Mouse (Mus musculus) intestine, embryonic 15.5 days (tissue): ENCODE data around the gene Mybpc2. TPM values are rescaled to one million over a fixed set of nuclear protein-coding genes. Genes with fewer than 3 reads are reported as not detected.
A peak's percentile ranks its signal among the peaks of the same experiment; 100 is the strongest.

ENCODE experiments used
- ATAC-seq: fragments of 200-750 bp; cut with Nextera tagmentation; 2 replicates; pipeline ENCODE4 v1.8.0; 2017; ENCODE audit warnings: moderate TSS enrichment, moderate library complexity
- H3K27ac ChIP-seq: fragments of 300-500 bp; sonication (generic); 2 replicates; pipeline ENCODE4 v1.5.1; 2015; ENCODE audit warnings: mild to moderate bottlenecking, inconsistent platforms
- H3K27me3 ChIP-seq: fragments of 300-500 bp; sonication (generic); replicated peaks from 2 replicates; pipeline ENCODE4 v1.6.1; 2015; ENCODE audit warnings: inconsistent platforms
- H3K36me3 ChIP-seq: fragments of 300-500 bp; sonication (generic); 2 replicates; pipeline ENCODE4 v1.6.1; 2015; ENCODE audit warnings: inconsistent platforms
- H3K4me1 ChIP-seq: fragments of 300-500 bp; sonication (generic); replicated peaks from 2 replicates; pipeline ENCODE4 v1.6.1; 2015; ENCODE audit warnings: inconsistent platforms
- H3K4me2 ChIP-seq: fragments of 300-500 bp; sonication (generic); replicated peaks from 2 replicates; pipeline ENCODE4 v1.6.1; 2015; ENCODE audit warnings: mild to moderate bottlenecking, inconsistent platforms
- H3K4me3 ChIP-seq: fragments of 300-500 bp; sonication (generic); replicated peaks from 2 replicates; pipeline ENCODE4 v1.5.1; 2015; ENCODE audit warnings: inconsistent platforms
- H3K9ac ChIP-seq: fragments of 300-500 bp; sonication (generic); 2 replicates; pipeline ENCODE4 v1.6.1; 2015; ENCODE audit warnings: inconsistent platforms
- H3K9me3 ChIP-seq: fragments of 300-500 bp; sonication (generic); 2 replicates; pipeline ENCODE4 v1.6.1; 2016; ENCODE audit warnings: inconsistent platforms
- WGBS: fragments of 180-500 bp; shearing (Covaris S2); methylation state at CpG from one replicate; pipeline ENCODE4 v1.1.7; 2015; 5-methylcytosine and 5-hydroxymethylcytosine counted together
- polyA plus RNA-seq: library from polyadenylated mRNA; unstranded; fragments of >200 nt; fragmentation: Nextera tagmentation; extraction: Ambion mirVana; gene quantifications from 2 replicates; pipeline ENCODE4 v1.2.1, GENCODE M21; 2015

Gene Mybpc2
- polyA plus RNA-seq: 0.14 and 0.36 TPM in 2 replicates

DNA sequence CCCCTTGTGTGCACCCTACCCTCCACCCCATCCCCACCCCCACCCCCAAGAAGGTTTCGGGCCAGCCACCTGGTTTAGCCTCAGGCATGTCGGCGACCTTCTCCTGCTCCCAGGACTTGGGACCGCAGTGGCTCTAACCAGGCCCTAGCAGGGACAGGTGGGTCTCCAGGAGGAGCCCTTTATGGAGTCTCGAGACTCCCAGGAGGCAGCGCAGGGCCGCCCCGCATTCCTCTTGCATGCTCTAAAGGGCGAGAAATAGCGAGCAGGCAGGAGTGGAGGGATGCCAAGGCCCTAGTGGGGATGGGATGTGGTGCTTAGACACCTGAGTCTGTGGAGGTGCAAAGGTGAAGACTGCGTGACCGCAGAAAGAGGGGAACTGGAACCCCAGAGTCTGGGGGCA, at the start of gene Mybpc2:
Gene Mybpc2 (minus strand): TSS at position 155 of the 400 bp plus-strand sequence.
- peak within 1 kb of the TSS; percentile 50 for H3K4me2 ChIP-seq
- ATAC-seq: no peak
- 34% methylated on average over 12 of the region's 12 CpGs for WGBS
- H3K36me3 ChIP-seq: no peaks in the 10 kb centered on the region
- no peaks in the 10 kb centered on the region for H3K9me3 ChIP-seq
- no peak within 1 kb of the TSS for H3K4me3 ChIP-seq
- H3K4me1 ChIP-seq: peaks cover 20% of the 10 kb centered on the region
- no peak within 1 kb of the TSS for H3K27ac ChIP-seq
- H3K27me3 ChIP-seq: peaks cover 39% of the 10 kb centered on the region
- H3K9ac ChIP-seq: no peak within 1 kb of the TSS

DNA sequence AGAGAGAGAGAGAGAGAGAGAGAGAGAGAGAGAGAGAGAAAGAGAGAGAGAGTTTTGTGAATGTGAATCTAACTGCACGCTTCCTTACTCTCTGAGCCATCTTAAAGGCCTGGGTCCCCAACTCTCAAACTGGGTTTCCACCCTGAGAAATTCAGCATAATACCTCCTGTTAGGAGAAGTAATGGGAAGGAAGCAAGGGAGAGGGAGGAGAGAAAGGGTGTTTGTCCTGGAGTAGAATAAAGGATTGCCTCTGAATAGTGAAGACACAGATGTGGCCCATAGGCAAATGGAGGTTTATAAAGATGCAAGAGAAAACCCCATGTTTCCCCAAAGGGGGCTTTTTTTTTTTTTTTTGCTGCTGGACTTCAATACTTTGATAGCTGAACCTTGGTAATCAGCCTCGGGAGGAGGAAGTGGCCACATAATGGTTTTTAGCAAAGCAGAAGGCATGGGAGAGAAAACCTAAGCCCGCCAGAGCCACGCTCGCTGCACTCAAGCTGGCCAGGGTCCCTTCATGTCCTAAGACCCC, 48.6 kb upstream of the Mybpc2 start:
- no peak overlapping the region for H3K27ac ChIP-seq
- H3K4me3 ChIP-seq: no peak overlapping the region
- H3K9me3 ChIP-seq: no peaks in the 10 kb centered on the region
- H3K9ac ChIP-seq: no peak overlapping the region
- H3K36me3 ChIP-seq: no peaks in the 10 kb centered on the region
- H3K27me3 ChIP-seq: peaks cover 4% of the 10 kb centered on the region; the same call in 1 of the 2 replicates
- no peak for ATAC-seq
- 74% methylated on average over 5 of the region's 5 CpGs for WGBS
- H3K4me1 ChIP-seq: no peaks in the 10 kb centered on the region
- H3K4me2 ChIP-seq: no peak overlapping the region

DNA sequence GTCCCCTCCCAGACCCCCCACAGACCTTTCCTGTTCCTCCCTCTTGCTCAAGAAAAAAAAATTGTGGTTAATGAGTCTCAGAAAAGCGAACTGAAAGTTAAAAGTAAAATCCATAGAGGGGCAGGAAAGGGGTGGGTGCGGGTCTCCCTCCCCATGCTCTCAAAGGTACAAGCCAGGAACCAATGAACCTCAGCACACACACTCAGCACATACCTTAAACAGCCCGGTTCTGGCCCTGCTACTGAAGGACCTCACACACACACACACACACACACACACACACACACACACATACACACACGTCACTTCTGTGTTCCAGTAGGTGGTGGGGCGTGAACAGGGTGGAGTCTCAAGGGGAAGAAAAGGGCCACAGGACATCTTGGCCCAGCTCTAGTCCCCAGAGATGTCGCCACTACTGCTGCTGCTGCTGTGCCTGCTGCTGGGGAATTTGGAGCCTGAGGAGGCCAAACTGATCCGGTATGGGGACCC, 47.8 kb upstream of the Mybpc2 start, which contains the start of gene Napsa:
Gene Napsa (plus strand): TSS at position 168 of the 489 bp plus-strand sequence.
- H3K9me3 ChIP-seq: no peaks in the 10 kb centered on the region
- peaks cover 4% of the 10 kb centered on the region; the same call in 1 of the 2 replicates for H3K27me3 ChIP-seq
- ATAC-seq: no peak
- no peaks in the 10 kb centered on the region for H3K4me1 ChIP-seq
- H3K36me3 ChIP-seq: no peaks in the 10 kb centered on the region
- H3K4me2 ChIP-seq: no peak within 1 kb of the TSS
- WGBS: 38% methylated on average over 7 of the region's 7 CpGs
- H3K27ac ChIP-seq: no peak within 1 kb of the TSS
- H3K9ac ChIP-seq: no peak within 1 kb of the TSS
- no peak within 1 kb of the TSS for H3K4me3 ChIP-seq

DNA sequence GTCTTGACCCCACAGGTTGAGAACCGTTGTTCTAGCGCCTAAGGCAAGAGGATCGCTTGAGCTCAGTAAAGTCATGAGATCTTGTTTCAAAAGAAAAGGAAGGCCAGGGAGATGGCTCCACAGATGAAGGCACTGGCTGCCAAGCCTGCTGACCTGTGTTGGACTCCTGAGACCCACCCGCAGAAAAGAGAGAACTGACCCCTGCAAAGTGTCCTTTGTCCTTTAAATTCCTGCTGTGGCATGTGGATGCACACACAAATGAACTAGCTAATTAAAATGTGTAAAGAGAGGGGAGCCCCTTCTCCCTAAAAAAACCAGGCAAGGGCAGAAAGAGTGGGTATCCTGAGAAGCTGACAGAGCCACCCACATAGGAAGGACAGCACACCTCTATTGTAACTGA, 47.4 kb upstream of the Mybpc2 start:
- ATAC-seq: no peak
- H3K4me1 ChIP-seq: no peaks in the 10 kb centered on the region

DNA sequence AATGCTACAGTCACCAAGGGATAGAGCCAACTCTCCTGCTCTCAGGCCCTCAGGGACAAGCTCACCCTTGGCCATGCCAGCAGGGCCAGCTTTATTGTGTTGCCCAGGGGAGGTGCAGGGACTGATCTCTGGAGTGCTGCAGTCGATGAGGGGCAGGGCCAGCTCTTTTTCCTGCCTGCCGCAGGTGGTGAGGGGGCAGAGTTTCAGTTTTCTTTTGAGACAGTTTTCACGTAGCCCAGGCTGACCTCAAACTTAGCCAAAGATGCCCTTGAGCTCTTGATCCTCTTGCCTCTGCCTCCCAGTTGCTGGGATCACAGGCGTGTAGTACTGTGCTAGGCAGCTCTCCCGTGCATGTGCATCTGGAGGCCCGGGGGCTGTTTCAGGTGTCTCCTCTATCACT, 46.5 kb upstream of the Mybpc2 start:
- Histone ChIP-seq H3K36me3 (no peaks in the 10 kb centered on the region), H3K4me2 (no peak overlapping the region), H3K4me1 (no peaks in the 10 kb centered on the region), H3K9ac (no peak overlapping the region), H3K27me3 (peaks cover 4% of the 10 kb centered on the region; the same call in 1 of the 2 replicates), H3K9me3 (no peaks in the 10 kb centered on the region), H3K27ac (no peak overlapping the region), H3K4me3 (no peak overlapping the region)
- 79% methylated on average over 6 of the region's 6 CpGs for WGBS
- no peak for ATAC-seq

More for the DNA sequence above, 47.4 kb upstream of the Mybpc2 start:
- no peak overlapping the region for H3K4me3 ChIP-seq
- H3K4me2 ChIP-seq: no peak overlapping the region
- no peak overlapping the region for H3K9ac ChIP-seq
- peaks cover 4% of the 10 kb centered on the region; the same call in 1 of the 2 replicates for H3K27me3 ChIP-seq
- H3K27ac ChIP-seq: no peak overlapping the region
- H3K9me3 ChIP-seq: no peaks in the 10 kb centered on the region
- no peaks in the 10 kb centered on the region for H3K36me3 ChIP-seq
- WGBS: 76% methylated on average over 4 of the region's 4 CpGs

DNA sequence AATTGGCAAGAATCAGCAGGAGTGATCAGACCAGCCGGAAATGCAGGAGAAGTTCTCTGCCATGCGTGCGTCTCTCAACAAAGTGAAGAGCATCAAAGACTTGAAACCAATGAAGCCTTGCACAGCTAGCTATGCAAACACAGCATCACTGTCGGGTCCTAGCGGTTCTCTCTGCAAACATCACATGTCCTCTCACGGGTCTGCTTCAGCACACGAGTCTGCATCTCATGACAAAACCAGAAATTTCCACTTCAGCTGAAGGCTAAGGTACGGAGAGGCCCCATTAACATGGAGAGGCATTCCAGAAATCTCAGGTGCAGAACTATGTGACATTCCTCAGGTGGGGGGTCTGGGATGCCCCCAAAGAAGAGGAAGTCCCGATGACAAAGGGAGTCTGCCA, 44.3 kb upstream of the Mybpc2 start:
- Histone ChIP-seq H3K27ac (no peak overlapping the region), H3K9ac (no peak overlapping the region), H3K4me3 (no peak overlapping the region), H3K27me3 (peaks cover 4% of the 10 kb centered on the region; the same call in 1 of the 2 replicates), H3K9me3 (no peaks in the 10 kb centered on the region), H3K4me2 (no peak overlapping the region), H3K36me3 (no peaks in the 10 kb centered on the region), H3K4me1 (no peaks in the 10 kb centered on the region)
- WGBS: 62% methylated on average over 9 of the region's 9 CpGs
- ATAC-seq: no peak

DNA sequence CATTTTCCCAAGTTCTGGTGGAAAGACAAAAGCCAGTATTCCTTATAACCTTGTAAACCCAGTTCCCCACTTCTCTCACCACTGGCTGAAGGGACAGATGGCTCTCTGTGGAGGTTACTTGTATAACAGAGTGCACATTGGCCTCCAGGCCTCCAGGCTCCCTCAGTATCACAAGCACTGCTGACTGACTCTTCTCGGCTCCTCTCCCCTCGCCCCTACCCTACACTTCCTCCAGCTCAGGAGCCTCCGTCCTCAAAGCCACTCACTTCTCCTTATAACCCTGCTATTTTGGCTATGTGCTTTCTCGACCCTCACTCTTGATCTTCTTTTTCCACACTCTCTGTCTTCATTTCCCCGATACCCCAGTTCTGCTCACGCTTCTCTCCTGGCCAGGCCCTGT, 41.0 kb upstream of the Mybpc2 start:
- Histone ChIP-seq H3K27ac (no peak overlapping the region), H3K4me3 (no peak overlapping the region), H3K9ac (no peak overlapping the region), H3K4me2 (no peak overlapping the region), H3K4me1 (no peaks in the 10 kb centered on the region), H3K27me3 (peaks cover 7% of the 10 kb centered on the region; the same call in 1 of the 2 replicates), H3K9me3 (no peaks in the 10 kb centered on the region), H3K36me3 (no peaks in the 10 kb centered on the region)
- no peak for ATAC-seq
- WGBS: 67% methylated on average over 6 of the region's 6 CpGs

DNA sequence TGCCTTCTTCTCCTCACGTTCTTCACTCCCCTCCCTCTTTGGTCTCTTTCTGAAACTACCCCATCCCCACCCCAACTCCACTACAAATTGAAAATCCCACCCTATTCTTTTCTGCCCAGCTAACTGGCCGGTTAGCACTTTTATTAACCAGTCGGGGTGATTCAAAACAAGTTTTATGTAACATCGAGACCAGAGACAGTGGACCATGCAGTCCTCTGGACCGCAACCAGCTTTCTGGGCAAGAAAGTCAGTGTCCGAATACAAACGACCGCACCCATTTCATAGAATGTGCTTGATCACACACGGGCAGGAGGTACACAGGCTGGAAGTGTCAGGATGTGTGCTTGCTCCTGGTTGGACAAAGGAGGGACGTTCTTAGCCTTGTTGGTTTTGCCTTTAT, 40.0 kb upstream of the Mybpc2 start:
- no peaks in the 10 kb centered on the region for H3K4me1 ChIP-seq
- peaks cover 7% of the 10 kb centered on the region; the same call in 1 of the 2 replicates for H3K27me3 ChIP-seq
- H3K4me3 ChIP-seq: no peak overlapping the region
- H3K4me2 ChIP-seq: no peak overlapping the region
- no peak overlapping the region for H3K9ac ChIP-seq
- 84% methylated on average over 10 of the region's 10 CpGs for WGBS
- no peaks in the 10 kb centered on the region for H3K9me3 ChIP-seq
- no peaks in the 10 kb centered on the region for H3K36me3 ChIP-seq
- no peak overlapping the region for H3K27ac ChIP-seq
- no peak for ATAC-seq

DNA sequence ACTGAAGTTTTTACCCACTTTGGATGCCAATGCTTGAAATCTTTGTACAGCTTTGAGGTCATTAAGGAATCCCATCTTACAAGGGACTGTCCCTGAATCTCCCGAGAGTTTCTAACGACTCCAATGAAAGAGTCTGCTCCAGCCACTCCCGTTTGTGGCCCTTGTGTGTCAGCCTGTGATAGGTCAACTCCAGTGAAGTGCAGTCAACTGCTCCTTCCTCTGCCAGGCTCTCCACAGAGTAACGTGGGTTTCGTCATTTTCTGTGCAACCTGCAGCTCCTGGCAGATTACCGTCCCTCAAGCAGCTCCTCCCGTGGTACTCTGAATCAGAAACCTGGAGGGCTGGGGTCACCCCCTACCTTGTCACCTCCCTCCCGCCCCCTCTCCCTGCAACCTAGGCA, 38.8 kb upstream of the Mybpc2 start:
- 0 out of 2 replicates have a peak, but pooled peaks cover 3% of the 10 kb centered on the region for H3K27me3 ChIP-seq
- no peaks in the 10 kb centered on the region for H3K4me1 ChIP-seq
- H3K27ac ChIP-seq: no peak overlapping the region
- H3K4me2 ChIP-seq: no peak overlapping the region
- H3K36me3 ChIP-seq: no peaks in the 10 kb centered on the region
- no peak for ATAC-seq
- no peaks in the 10 kb centered on the region for H3K9me3 ChIP-seq
- 42% methylated on average over 8 of the region's 8 CpGs for WGBS
- no peak overlapping the region for H3K4me3 ChIP-seq
- H3K9ac ChIP-seq: no peak overlapping the region

DNA sequence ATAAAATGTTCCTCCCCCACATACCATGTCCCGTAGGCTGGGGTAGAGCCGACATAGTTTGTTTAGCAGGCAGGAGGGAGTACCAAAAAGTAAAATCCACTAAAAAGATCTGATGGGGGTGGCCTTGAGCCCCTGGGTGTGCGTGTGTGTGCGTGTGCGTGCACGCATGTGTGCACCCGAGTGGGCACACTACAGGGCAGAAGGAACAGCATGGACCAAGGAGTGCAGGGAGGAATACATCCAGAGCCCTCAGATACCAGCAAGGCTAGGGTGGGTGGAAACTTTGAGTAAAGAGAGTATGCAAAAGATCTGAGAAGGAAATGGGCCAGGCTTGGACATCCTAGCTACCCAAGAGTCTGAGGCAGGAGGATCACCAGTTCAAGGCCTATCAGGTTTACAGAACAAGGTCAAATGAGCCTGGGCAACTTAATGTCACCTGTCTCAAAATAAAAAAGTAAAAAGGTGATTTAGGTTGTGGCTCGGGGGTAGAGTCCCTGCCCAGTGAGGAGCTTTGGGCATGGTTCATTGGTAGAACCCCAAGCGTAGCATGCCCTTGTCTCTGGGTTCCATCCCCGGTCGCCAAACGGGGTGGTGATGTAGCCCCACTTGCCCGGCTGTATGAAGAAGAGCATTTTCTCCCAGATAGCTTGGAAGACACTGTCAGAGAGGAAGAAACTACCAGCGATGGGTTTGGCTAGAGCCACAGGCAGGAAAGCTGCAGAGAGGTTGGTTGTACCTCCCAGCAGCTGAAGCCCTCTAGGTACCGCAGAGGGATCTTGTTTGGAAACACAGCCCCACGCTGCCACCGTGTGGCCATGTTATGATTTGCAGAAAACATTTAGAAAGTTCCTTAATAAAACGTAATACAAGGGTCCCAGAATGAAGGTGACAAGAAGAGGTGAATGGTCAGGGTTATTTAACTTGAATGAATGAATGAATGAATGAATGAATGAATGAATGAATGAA, 36.3 kb upstream of the Mybpc2 start:
- no peaks in the 10 kb centered on the region for H3K9me3 ChIP-seq
- 54% methylated on average over 18 of the region's 18 CpGs for WGBS

DNA sequence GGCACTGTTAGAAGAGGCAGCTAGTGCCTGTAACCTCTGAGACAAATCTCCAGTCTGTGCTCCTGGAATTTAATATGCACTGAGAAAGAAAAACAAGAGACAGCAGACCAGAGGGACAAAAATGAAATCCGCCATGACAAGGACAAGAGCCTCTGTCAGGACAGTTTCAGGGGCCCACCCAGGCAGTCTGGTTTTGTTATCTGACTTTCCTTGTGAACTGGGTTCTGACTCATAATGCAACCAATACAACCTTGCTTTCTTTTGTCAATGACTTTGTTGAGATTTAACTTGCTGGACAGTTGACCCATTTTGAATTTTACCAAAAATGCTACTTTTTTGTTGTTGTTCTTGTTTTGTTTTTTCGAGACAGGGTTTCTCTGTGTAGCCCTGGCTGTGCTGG, 33.2 kb upstream of the Mybpc2 start:
- Histone ChIP-seq H3K4me2 (no peak overlapping the region), H3K27ac (no peak overlapping the region), H3K36me3 (no peaks in the 10 kb centered on the region), H3K27me3 (0 out of 2 replicates have a peak, but pooled peaks cover 3% of the 10 kb centered on the region), H3K9me3 (no peaks in the 10 kb centered on the region), H3K4me1 (peaks cover 6% of the 10 kb centered on the region), H3K4me3 (no peak overlapping the region), H3K9ac (no peak overlapping the region)
- ATAC-seq: no peak
- WGBS: 69% methylated on average over 2 of the region's 2 CpGs

More for the DNA sequence above, 36.3 kb upstream of the Mybpc2 start:
- no peak overlapping the region for H3K27ac ChIP-seq
- H3K4me3 ChIP-seq: no peak overlapping the region
- no peak overlapping the region for H3K9ac ChIP-seq
- H3K36me3 ChIP-seq: no peaks in the 10 kb centered on the region
- ATAC-seq: 0 out of 2 replicates have a peak, but pooled peaks have one; percentile 22
- no peaks in the 10 kb centered on the region for H3K4me1 ChIP-seq
- H3K4me2 ChIP-seq: no peak overlapping the region
- 0 out of 2 replicates have a peak, but pooled peaks cover 3% of the 10 kb centered on the region for H3K27me3 ChIP-seq

DNA sequence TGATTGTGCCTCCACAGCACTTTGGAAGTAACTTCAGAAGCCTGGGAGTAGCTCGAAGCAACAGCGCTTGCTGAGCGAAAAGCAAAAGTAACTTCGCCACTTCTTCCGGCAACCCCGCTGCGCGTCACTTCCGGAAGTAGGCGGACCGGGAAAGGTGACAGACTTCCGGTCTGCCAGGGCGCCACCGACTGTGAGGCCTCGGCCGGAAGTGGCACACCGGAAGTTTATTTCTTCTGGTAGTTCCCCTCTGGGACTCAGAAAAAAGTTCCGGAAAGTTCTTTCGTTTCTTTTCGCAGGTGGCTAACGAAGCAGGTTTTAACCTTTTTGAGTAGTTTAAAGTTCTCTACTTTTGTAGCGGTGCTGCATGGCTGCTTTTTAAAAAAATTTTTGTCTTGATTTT, 29.4 kb upstream of the Mybpc2 start, which contains the start of gene Nr1h2:
Gene Nr1h2 (minus strand): TSS at position 126 of the 400 bp plus-strand sequence.
- peak; percentile 88 for ATAC-seq
- no peaks in the 10 kb centered on the region for H3K27me3 ChIP-seq
- H3K36me3 ChIP-seq: peaks cover 23% of the 10 kb centered on the region
- WGBS: under 1% methylated on average over 22 of the region's 22 CpGs
- peak within 1 kb of the TSS; percentile 80 for H3K9ac ChIP-seq
- H3K4me3 ChIP-seq: peak within 1 kb of the TSS; percentile 99
- peak within 1 kb of the TSS; percentile 60 for H3K4me2 ChIP-seq
- H3K4me1 ChIP-seq: peaks cover 9% of the 10 kb centered on the region
- H3K27ac ChIP-seq: peak within 1 kb of the TSS; percentile 99
- H3K9me3 ChIP-seq: no peaks in the 10 kb centered on the region
